In genomic region chrX:104199070-104199469, GRCm38 (mm10) we compare ENCODE assay signal across 8 mouse cellular contexts. TPM values are rescaled to one million over a fixed set of nuclear protein-coding genes. Genes with fewer than 3 reads are reported as not detected.
DNase-seq lines count a peak whose midpoint lies in the region; ATAC-seq lines count a peak whose summit lies in the region.

No protein-coding gene starts in this region.

- 0 out of 2 replicates have a peak overlapping the region, but pooled peaks have one; percentile 61 for H3K4me3 ChIP-seq in heart, embryonic 12.5 days
- peak overlapping the region; percentile 60 for H3K4me3 ChIP-seq in lung, embryonic 16.5 days (ENCODE audit: low read length)
- peak overlapping the region; percentile 56 for H3K4me3 ChIP-seq in hindbrain, embryonic 12.5 days
- H3K4me3 ChIP-seq in neural tube, embryonic 13.5 days = peak overlapping the region; percentile 61

- 56% methylated on average over 5 of the region's 5 CpGs for WGBS in heart, embryonic 12.5 days
- WGBS in lung, embryonic 16.5 days = 50% methylated on average over 5 of the region's 5 CpGs
- 54% methylated on average over 5 of the region's 5 CpGs for WGBS in hindbrain, embryonic 12.5 days
- 46% methylated on average over 5 of the region's 5 CpGs for WGBS in neural tube, embryonic 13.5 days

- peaks cover 18% of the 10 kb centered on the region for H3K9me3 ChIP-seq in heart, embryonic 12.5 days (replicated peaks)
- no peaks in the 10 kb centered on the region for H3K9me3 ChIP-seq in lung, embryonic 16.5 days (ENCODE audit: control insufficient read depth, low read length)
- H3K9me3 ChIP-seq in hindbrain, embryonic 12.5 days (replicated peaks) = no peaks in the 10 kb centered on the region; the same call in 1 of the 2 replicates
- H3K9me3 ChIP-seq in neural tube, embryonic 13.5 days = no peaks in the 10 kb centered on the region

- no peaks in the 10 kb centered on the region for H3K36me3 ChIP-seq in heart, embryonic 12.5 days
- no peaks in the 10 kb centered on the region for H3K36me3 ChIP-seq in lung, embryonic 16.5 days (ENCODE audit: control insufficient read depth, insufficient read depth, low read length)
- H3K36me3 ChIP-seq in hindbrain, embryonic 12.5 days = no peaks in the 10 kb centered on the region
- H3K36me3 ChIP-seq in neural tube, embryonic 13.5 days = no peaks in the 10 kb centered on the region

- ATAC-seq in heart, embryonic 12.5 days (ENCODE audit: insufficient number of reproducible peaks, low FRiP score) = no peak
- no peak for ATAC-seq in lung, embryonic 16.5 days (ENCODE audit: low read depth)
- ATAC-seq in hindbrain, embryonic 12.5 days (ENCODE audit: low FRiP score) = no peak
- ATAC-seq in neural tube, embryonic 13.5 days (ENCODE audit: low read depth) = no peak

- no peak for DNase-seq in heart, adult 11 months
- DNase-seq in lung, postnatal 10 days = no peak
- DNase-seq in frontal cortex, postnatal 25 days (ENCODE audit: low spot score in 2 of 2) = no peak
- no peak for DNase-seq in layer of hippocampus, adult 9-11 months

- no peak overlapping the region for H3K9ac ChIP-seq in heart, embryonic 12.5 days
- peak overlapping the region; percentile 76 for H3K9ac ChIP-seq in lung, embryonic 16.5 days (ENCODE audit: low read length)
- H3K9ac ChIP-seq in hindbrain, embryonic 12.5 days = no peak overlapping the region
- H3K9ac ChIP-seq in neural tube, embryonic 13.5 days = peak overlapping the region; percentile 85; the same call in 1 of the 2 replicates

- peak overlapping the region; percentile 75 for H3K4me2 ChIP-seq in heart, embryonic 12.5 days
- H3K4me2 ChIP-seq in lung, embryonic 16.5 days (ENCODE audit: low read depth, low read length) = peak overlapping the region; percentile 61
- H3K4me2 ChIP-seq in hindbrain, embryonic 12.5 days (replicated peaks) = peak overlapping the region; percentile 59
- peak overlapping the region; percentile 57 for H3K4me2 ChIP-seq in neural tube, embryonic 13.5 days

- no peak overlapping the region for H3K27ac ChIP-seq in heart, embryonic 12.5 days (ENCODE audit: poor library complexity, severe bottlenecking)
- peak overlapping the region; percentile 83 for H3K27ac ChIP-seq in lung, embryonic 16.5 days (ENCODE audit: low read length)
- H3K27ac ChIP-seq in hindbrain, embryonic 12.5 days = no peak overlapping the region
- H3K27ac ChIP-seq in neural tube, embryonic 13.5 days (replicated peaks) = no peak overlapping the region

- H3K27me3 ChIP-seq in heart, embryonic 12.5 days (replicated peaks) = peaks cover 41% of the 10 kb centered on the region
- peaks cover 12% of the 10 kb centered on the region for H3K27me3 ChIP-seq in lung, embryonic 16.5 days (ENCODE audit: control insufficient read depth, insufficient read depth, low read depth, low read length)
- H3K27me3 ChIP-seq in hindbrain, embryonic 12.5 days = peaks cover 61% of the 10 kb centered on the region
- peaks cover 54% of the 10 kb centered on the region for H3K27me3 ChIP-seq in neural tube, embryonic 13.5 days

- no peaks in the 10 kb centered on the region for H3K4me1 ChIP-seq in heart, embryonic 12.5 days (replicated peaks)
- no peaks in the 10 kb centered on the region for H3K4me1 ChIP-seq in lung, embryonic 16.5 days (replicated peaks; ENCODE audit: control insufficient read depth, insufficient read depth, low read length)
- no peaks in the 10 kb centered on the region for H3K4me1 ChIP-seq in hindbrain, embryonic 12.5 days
- peaks cover 5% of the 10 kb centered on the region; the same call in 1 of the 2 replicates for H3K4me1 ChIP-seq in neural tube, embryonic 13.5 days (replicated peaks)

RNA-seq across cellular contexts. Expression of gene Nexmif, which starts 1.9 kb away (rescaled TPM):
- polyA plus RNA-seq in heart, embryonic 12.5 days (2016; fragmentation: Nextera tagmentation; extraction: Ambion mirVana) = 1.7 TPM in 2 replicates
- 7.4 and 7.7 TPM in 2 replicates for polyA plus RNA-seq in lung, embryonic 16.5 days (2015; fragmentation: Nextera tagmentation; extraction: Ambion mirVana)
- 4.6 and 5.5 TPM in 2 replicates for polyA plus RNA-seq in hindbrain, embryonic 12.5 days (2016; fragmentation: Nextera tagmentation; extraction: Ambion mirVana)
- polyA plus RNA-seq in neural tube, embryonic 13.5 days (2015; fragmentation: Nextera tagmentation; extraction: Ambion mirVana) = 9.3 and 10.4 TPM in 2 replicates

Comparison
In these comparisons a context has a peak if more than half of its experiments do, and no peak if none do; other contexts are left out.
1. H3K9ac ChIP-seq: peak in lung, embryonic 16.5 days (single experiment) and neural tube, embryonic 13.5 days (single experiment); none in heart, embryonic 12.5 days (single experiment) and hindbrain, embryonic 12.5 days (single experiment).
2. Peak in every context shown above with its lines, with median percentiles within 50 percentile points of each other: H3K4me2 ChIP-seq and H3K4me3 ChIP-seq.